Mouse (Mus musculus) naive thymus-derived CD4-positive, alpha-beta T cell, adult 2 months (primary cell): Measurements from ENCODE around the gene Shank2.

Experiments used
- DNase-seq: peaks from one replicate; pipeline ENCODE4 v3.0.0-alpha.2; 2011; ENCODE audit warnings: low read depth

Shank2 gene

GRCm38 (mm10) chr7:144271074-144271473, 269.3 kb downstream of the Shank2 start:
- DNase-seq: no peak

DNA sequence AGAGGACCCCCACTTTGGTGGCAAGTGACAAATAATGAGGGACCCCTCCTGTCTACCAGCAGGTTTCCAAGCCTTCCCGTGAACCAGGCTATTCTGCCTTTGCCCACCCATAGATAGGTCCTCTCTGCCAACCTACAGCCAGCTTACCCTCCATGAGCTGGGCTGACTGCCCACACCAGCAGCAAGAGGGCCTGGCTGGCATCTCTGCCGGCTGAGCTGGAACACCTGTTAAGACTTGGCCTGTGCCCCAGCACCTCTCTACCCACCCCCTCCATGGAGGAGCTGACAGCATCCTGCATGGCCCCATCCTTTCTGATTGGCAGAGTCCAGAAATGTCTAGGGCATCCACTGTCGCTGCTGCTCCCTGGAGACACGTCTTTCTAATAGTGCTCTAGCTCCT, 277.0 kb downstream of the Shank2 start:
- no peak for DNase-seq

DNA sequence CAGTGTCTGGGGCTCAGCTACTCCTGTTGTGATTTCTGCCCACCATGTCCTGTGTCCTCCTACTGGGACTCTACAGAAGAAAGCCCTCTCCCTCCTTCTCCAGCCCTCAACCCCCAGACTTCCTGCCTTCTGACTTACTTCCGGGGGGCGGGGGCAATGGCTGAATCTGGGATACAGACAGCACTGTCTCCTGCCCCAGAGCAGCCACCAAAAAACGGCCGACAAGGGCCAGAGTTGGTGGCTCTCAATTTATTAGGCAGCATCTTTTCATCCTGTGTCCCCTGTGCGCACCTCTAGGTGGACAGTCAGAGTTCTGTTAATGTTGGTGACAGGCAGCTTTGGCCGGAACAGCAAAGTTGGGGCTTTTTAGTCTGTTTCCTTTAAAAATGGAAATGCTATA, 282.0 kb downstream of the Shank2 start:
- no peak for DNase-seq

DNA sequence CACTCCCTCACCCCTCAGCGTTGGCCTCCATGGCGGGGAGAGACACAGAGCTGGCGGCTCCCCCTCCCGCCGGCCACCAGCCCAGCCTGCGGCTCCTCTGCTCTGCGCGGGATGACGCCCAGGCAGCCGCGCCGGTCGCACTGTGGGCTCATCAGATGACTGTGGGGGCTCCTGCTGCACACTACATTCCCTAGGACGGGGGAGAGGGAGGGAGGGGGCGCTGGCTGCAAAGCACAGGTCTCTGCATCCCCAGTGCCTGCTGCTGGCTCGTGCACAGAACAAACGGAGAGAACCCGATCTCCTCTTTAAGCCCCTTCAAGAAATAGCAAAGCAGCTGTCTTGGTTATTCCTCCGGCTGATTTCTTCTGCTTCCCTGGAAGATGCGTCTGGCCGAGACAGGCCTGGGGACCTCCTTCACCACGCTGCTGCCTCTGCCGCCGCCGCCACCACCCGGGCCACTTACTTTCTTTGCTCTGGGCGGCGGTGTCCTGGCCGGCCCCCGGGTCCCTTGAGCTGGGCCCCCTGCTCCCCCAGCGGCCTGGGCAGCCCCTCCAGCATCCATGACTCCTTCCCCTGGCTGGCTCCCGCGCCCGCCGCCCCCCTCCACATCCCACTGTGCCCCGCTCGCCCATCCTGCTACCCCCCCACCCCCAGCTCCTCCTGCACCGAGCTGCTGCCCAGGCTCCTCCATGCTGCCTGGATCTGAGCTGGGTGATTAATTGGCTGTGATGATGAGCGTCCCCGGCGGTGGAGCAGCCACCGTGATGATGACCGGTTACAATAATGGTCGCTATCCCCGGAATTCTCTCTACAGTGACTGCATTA, 282.7 kb downstream of the Shank2 start:
- no peak for DNase-seq

GRCm38 (mm10) chr7:144285066-144285633, 283.4 kb downstream of the Shank2 start:
- no peak for DNase-seq

- DNase-seq: no peak
These were observed 284.2 kb downstream of the Shank2 start for GRCm38 (mm10) chr7:144285912-144286311.

- no peak for DNase-seq
These were observed 286.3 kb downstream of the Shank2 start for GRCm38 (mm10) chr7:144287991-144288390.

GRCm38 (mm10) chr7:144291478-144291877, 289.8 kb downstream of the Shank2 start:
- DNase-seq: no peak

- no peak for DNase-seq
These were observed 291.9 kb downstream of the Shank2 start for GRCm38 (mm10) chr7:144293611-144294010.

GRCm38 (mm10) chr7:144294239-144295200, 292.8 kb downstream of the Shank2 start:
- DNase-seq: no peak

- DNase-seq: no peak
These were observed 297.6 kb downstream of the Shank2 start for GRCm38 (mm10) chr7:144299351-144299750.

DNA sequence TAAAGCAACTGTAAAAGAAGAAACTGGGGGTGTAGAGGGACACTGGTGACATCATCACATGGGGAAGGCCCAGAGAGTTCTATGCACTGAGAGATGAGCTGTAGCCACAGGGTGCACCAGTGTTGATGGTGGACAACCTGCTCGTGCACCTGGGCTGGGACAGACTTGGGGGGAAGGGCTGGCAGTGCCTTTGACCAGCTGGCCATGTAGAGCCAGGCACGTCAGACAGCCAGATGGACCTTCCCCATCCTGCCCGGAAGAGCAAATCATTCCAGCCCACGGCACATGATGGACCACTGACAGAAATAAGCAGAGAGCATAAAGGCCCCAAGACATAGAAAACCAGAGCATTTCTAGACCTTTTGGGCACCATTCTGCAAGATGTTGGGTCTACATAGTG, 299.9 kb downstream of the Shank2 start:
- no peak for DNase-seq

DNA sequence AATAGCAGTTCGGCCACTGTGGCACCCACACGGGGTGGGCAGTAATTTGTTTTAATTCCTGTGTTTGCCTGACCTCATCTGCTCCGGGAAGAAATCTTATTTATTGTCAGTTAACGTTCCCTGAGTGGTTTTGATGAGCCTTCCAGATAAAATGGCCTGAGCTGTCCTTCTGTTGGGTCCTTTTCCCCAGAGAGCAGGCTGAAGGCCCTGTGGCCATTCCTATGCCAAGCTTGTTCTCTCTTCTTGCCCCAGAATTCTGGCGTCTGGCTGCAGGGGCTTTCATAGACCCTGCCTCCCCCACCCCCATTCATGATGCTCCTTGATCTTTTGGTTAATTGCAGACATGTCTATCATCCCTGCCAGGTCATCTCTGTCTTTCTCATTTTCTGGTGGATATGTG, 300.8 kb downstream of the Shank2 start:
- DNase-seq: no peak

DNA sequence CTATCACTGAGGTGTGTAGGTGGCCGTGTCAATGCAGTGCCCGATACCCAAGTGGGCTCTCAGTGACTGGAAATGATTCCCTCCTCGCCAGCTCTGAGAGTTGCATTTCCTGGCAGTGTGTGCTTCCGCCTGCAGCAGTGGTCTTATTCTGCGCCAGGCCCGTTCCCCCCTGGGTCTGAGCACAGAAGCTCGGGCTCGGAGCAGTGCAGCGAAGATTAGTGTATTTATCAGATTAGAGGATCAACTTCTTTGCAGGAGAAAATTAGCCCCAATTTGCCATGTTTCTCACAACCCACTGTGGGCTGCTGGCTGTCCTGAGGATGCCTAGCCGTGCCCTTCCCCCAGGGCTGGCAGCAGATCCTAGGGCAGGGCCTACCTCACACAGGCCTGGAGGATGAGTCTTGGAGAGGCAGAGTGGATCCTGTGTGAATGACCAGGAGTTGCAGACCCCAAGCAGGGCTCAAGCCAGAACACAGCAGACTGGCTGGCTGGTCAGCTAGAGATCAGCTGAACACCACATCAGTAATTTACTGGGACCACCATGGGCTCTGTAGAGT, 306.2 kb downstream of the Shank2 start:
- DNase-seq: no peak

- no peak for DNase-seq
These were observed 312.8 kb downstream of the Shank2 start for GRCm38 (mm10) chr7:144314438-144315105.

GRCm38 (mm10) chr7:144316224-144316623, 314.5 kb downstream of the Shank2 start:
- no peak for DNase-seq

DNA sequence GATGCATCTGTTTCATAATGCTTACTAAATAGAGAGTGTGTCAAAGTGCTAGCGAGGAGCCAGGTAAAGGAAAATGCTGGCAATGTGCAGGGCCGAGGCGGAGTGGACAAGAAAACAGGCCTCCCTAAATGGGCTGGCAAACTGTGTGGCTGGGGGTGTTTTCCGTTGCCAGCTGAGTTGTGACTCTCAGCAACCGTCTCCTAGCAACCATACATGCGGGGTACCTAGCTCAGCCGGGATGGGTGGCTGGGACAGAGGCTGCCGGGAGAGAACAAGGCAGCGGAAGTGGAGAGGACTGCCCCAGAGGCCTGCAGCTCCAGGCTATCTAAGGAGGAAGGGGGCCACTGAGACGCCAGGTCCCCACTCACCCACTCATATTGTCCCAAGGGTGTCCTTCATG, 315.1 kb downstream of the Shank2 start:
- no peak for DNase-seq

DNA sequence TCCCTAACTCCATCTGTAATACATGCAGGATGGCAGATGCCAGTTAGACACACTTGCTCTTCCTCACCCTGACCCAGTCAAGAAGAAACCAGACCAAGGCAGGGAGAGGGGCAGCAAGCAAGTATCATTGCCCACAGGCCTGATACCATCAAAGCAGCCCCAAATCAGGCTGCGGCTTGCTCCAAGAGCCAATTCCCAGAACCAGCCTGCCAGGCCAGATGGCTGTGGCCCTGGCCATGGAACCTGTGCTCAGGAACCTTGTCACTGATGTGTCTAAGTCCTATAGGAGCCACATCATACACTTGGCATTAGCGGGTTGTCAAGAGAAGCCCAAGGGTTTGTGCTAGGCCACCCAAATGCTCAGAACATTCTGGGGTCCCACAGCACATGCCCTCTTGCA, 322.3 kb downstream of the Shank2 start:
- DNase-seq: no peak

DNA sequence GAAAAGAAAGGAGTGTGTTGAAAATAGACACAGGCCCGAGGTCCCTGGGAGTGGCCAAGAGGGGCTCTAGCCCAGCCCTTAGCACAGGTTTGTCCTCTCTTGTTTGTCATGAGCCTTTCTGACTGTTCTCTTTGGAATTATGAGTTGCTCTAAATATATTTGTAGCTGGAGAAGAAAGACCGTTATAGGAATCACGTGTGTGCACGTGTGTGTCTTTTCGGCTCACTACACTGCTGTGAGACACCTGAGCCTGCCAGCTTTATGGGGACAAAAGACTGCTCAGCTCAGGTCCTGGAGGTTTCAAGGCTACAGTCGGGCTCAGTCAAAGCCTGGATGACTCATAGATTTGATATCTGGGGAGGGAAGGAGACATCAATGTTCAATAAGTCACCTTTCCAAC, 323.1 kb downstream of the Shank2 start:
- no peak for DNase-seq

- no peak for DNase-seq
These were observed 323.9 kb downstream of the Shank2 start for GRCm38 (mm10) chr7:144325603-144326002.

GRCm38 (mm10) chr7:144329403-144329890, 327.7 kb downstream of the Shank2 start:
- DNase-seq: no peak

GRCm38 (mm10) chr7:144336626-144337025, 334.9 kb downstream of the Shank2 start:
- no peak for DNase-seq
